Mouse (Mus musculus) embryonic facial prominence, embryonic 11.5 days (tissue): ENCODE data around the gene Mcu. TPM values are rescaled to one million over a fixed set of nuclear protein-coding genes. Genes with fewer than 3 reads are reported as not detected.

ENCODE experiments used
- ATAC-seq: fragments of 200-750 bp; cut with Nextera tagmentation; replicated peaks from 2 replicates; pipeline ENCODE4 v1.8.0; 2017; ENCODE audit warnings: low read depth; ENCODE audit not compliant: insufficient number of reproducible peaks, low FRiP score, low TSS enrichment
- DNase-seq: peaks from one replicate; pipeline ENCODE4 v3.0.0-alpha.2; 2015; ENCODE audit warnings: low spot score
- H3K27ac ChIP-seq: fragments of 300-500 bp; sonication (generic); replicated peaks from 2 replicates; pipeline ENCODE4 v1.5.1; 2014; ENCODE audit warnings: mild to moderate bottlenecking, low read depth, low read length, control low read depth
- H3K27me3 ChIP-seq: fragments of 300-500 bp; sonication (generic); 2 replicates; pipeline ENCODE4 v1.6.1; 2014; ENCODE audit warnings: mild to moderate bottlenecking, low read length, moderate library complexity, mixed read lengths; ENCODE audit not compliant: control insufficient read depth, insufficient read depth
- H3K36me3 ChIP-seq: fragments of 300-500 bp; sonication (generic); replicated peaks from 2 replicates; pipeline ENCODE4 v1.6.1; 2014; ENCODE audit warnings: low read depth, mild to moderate bottlenecking, low read length, moderate library complexity, mixed read lengths; ENCODE audit not compliant: control insufficient read depth, insufficient read depth
- H3K4me1 ChIP-seq: fragments of 300-500 bp; sonication (generic); 2 replicates; pipeline ENCODE4 v1.6.1; 2014; ENCODE audit warnings: low read length, mixed read lengths; ENCODE audit not compliant: control insufficient read depth, insufficient read depth
- H3K4me2 ChIP-seq: fragments of 300-500 bp; sonication (generic); 2 replicates; pipeline ENCODE4 v1.6.1; 2014; ENCODE audit warnings: low read depth, mild to moderate bottlenecking, control low read depth, low read length, moderate library complexity
- H3K4me3 ChIP-seq: fragments of 300-500 bp; sonication (generic); 2 replicates; pipeline ENCODE4 v1.5.1; 2014; ENCODE audit warnings: low read depth, low read length, control low read depth
- H3K9ac ChIP-seq: fragments of 300-500 bp; sonication (generic); replicated peaks from 2 replicates; pipeline ENCODE4 v1.6.1; 2014; ENCODE audit warnings: mild to moderate bottlenecking, control low read depth, low read length
- H3K9me3 ChIP-seq: fragments of 300-500 bp; sonication (generic); replicated peaks from 2 replicates; pipeline ENCODE4 v1.6.1; 2016; ENCODE audit warnings: mild to moderate bottlenecking, low read length, inconsistent platforms, mixed read lengths; ENCODE audit not compliant: control insufficient read depth
- WGBS: fragments of 180-500 bp; shearing (Covaris S2); extraction: QIAGEN DNeasy Blood & Tissue Kit; methylation state at CpG from one replicate; pipeline ENCODE4 v1.1.7; 2014; 5-methylcytosine and 5-hydroxymethylcytosine counted together
- polyA plus RNA-seq: library from polyadenylated mRNA; unstranded; fragments of >200 nt; fragmentation: Nextera tagmentation; extraction: Ambion mirVana; gene quantifications from 2 replicates; pipeline ENCODE4 v1.2.1, GENCODE M21; 2014

Mcu gene
- polyA plus RNA-seq, 1 experiment from 2014 or later, result 25.3 TPM

DNA sequence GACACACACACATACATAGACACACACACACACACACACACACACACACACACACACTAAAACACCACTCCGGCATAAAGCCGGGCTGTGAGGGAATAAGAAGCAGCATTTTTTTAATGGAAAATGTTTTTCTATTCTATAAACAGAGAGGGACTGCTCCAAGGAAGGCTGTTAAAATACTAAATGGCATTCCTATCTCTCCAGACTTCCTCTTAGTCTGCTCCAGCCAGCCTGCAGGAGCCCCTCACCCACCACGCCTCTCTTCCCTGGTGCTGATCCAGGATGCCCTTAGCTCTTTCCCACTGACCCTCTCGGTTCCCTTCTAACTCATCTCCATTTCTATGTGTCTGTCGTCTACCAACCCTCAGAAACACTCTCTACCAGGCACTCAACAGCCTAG is 44.5 kb downstream of the Mcu start:
- H3K4me3 ChIP-seq, result no peak overlapping the region
- WGBS, result 84% methylated on average over 5 of the region's 5 CpGs
- H3K27me3 ChIP-seq, result no peaks in the 10 kb centered on the region
- H3K4me1 ChIP-seq, result no peaks in the 10 kb centered on the region
- H3K36me3 ChIP-seq, result no peaks in the 10 kb centered on the region
- no peak for DNase-seq
- no peak overlapping the region for H3K4me2 ChIP-seq
- no peak for ATAC-seq
- H3K9me3 ChIP-seq, result no peaks in the 10 kb centered on the region
- H3K9ac ChIP-seq, result no peak overlapping the region
- no peak overlapping the region for H3K27ac ChIP-seq

DNA sequence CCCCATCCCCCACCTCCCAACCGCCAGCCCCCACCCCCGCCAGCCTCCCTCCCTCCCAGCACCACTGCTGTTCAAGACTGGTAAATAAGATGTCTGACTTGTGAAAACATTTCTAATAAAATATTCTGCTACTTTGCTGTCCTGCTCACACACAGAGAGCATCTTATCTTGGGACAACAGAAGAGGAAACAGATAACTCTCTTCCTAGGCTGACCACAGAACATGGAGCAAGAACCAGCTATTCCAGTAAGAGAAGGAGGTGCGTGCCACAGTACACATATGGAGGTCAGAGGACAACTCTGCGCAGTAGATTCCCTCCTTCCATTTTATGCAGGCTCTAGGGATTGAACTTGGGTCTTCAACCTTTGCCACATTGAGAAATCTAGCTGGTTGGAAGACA is 45.2 kb downstream of the Mcu start:
- H3K4me3 ChIP-seq, result no peak overlapping the region
- no peaks in the 10 kb centered on the region for H3K9me3 ChIP-seq
- no peaks in the 10 kb centered on the region for H3K36me3 ChIP-seq
- ATAC-seq, result no peak
- no peaks in the 10 kb centered on the region for H3K27me3 ChIP-seq
- DNase-seq, result no peak
- no peak overlapping the region for H3K27ac ChIP-seq
- no peaks in the 10 kb centered on the region for H3K4me1 ChIP-seq
- H3K4me2 ChIP-seq, result no peak overlapping the region
- no peak overlapping the region for H3K9ac ChIP-seq
- WGBS, result 89% methylated on average over 4 of the region's 4 CpGs

DNA sequence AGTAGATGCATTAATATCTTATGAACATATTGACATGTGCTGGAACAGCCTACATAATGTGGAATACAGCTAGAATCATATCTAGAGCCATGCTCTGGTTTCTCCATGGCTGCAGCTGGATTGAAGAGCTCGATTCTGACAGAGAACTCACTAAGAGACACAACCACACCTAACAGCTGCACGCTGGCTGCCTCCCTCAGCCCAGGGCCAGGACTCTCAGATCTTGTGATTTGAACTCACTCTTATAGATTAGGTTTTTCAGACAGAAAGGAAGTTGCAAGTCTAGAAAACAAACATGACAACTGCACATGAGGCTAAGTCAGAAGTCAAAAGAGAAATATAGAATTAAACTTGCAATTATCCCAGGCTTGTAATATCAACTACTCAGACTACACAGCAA is 45.7 kb downstream of the Mcu start:
- H3K9me3 ChIP-seq, result no peaks in the 10 kb centered on the region
- H3K4me3 ChIP-seq, result no peak overlapping the region
- no peaks in the 10 kb centered on the region for H3K27me3 ChIP-seq
- ATAC-seq, result no peak
- H3K36me3 ChIP-seq, result no peaks in the 10 kb centered on the region
- no peak overlapping the region for H3K27ac ChIP-seq
- 84% methylated on average over 2 of the region's 2 CpGs for WGBS
- H3K4me1 ChIP-seq, result no peaks in the 10 kb centered on the region
- DNase-seq, result no peak
- no peak overlapping the region for H3K9ac ChIP-seq
- no peak overlapping the region for H3K4me2 ChIP-seq

- 90% methylated on average over 6 of the region's 6 CpGs for WGBS
- H3K27ac ChIP-seq, result no peak overlapping the region
- no peaks in the 10 kb centered on the region for H3K9me3 ChIP-seq
- H3K4me1 ChIP-seq, result no peaks in the 10 kb centered on the region
- no peak for DNase-seq
- no peak for ATAC-seq
- H3K4me2 ChIP-seq, result no peak overlapping the region
- H3K36me3 ChIP-seq, result no peaks in the 10 kb centered on the region
- no peak overlapping the region for H3K9ac ChIP-seq
- no peaks in the 10 kb centered on the region for H3K27me3 ChIP-seq
- no peak overlapping the region for H3K4me3 ChIP-seq
These were observed 46.1 kb downstream of the Mcu start for GRCm38 (mm10) chr10:59570360-59570759.

GRCm38 (mm10) chr10:59569481-59569869 is 47.0 kb downstream of the Mcu start:
- Histone ChIP-seq H3K27me3 (no peaks in the 10 kb centered on the region), H3K36me3 (no peaks in the 10 kb centered on the region), H3K4me1 (no peaks in the 10 kb centered on the region), H3K4me3 (no peak overlapping the region), H3K9me3 (no peaks in the 10 kb centered on the region), H3K4me2 (no peak overlapping the region), H3K9ac (no peak overlapping the region), H3K27ac (no peak overlapping the region)
- ATAC-seq (no peak), DNase-seq (no peak)
- WGBS, result 87% methylated on average over 1 of the region's 1 CpGs

DNA sequence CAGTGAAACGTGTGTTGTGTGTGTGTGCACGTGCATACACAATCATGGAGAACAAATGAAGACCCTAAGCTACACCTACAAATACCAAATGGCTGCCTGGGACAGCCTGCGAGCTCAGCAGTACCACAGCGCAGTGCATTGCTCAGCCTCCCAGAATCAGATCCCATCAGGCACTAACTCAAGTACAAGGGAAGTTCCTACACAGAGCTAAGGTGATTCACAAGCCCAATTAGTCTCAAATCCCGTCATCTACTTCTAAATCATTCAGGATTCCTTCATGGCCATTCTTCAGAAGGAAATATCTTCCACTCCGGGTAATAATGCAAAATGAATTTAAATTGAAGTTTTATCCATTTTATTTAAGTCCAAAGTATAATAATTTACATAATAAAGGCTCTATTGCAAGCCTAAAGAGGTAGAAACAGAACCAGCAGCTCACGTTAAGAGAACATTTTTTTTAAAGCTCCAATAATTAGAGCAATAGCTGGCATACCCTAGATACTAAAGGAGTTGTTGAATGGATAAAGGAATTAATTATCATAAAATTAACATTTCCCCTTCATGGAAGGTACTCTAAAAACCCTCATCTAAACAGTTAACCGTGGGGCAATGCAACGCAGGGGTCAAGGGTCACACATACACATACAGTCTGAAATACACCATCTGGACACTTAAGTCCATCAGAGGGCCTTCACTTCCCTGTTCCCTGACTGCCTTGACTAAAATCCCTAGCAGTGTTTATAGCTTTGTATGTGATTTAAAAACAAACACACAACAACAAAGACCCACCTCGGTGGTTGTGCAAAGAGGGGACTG is 47.6 kb downstream of the Mcu start:
- no peak overlapping the region for H3K27ac ChIP-seq
- H3K9ac ChIP-seq, result no peak overlapping the region
- no peaks in the 10 kb centered on the region for H3K27me3 ChIP-seq
- H3K9me3 ChIP-seq, result no peaks in the 10 kb centered on the region
- H3K4me1 ChIP-seq, result no peaks in the 10 kb centered on the region
- DNase-seq (no peak), ATAC-seq (no peak)
- H3K36me3 ChIP-seq, result no peaks in the 10 kb centered on the region
- WGBS, result 78% methylated on average over 10 of the region's 10 CpGs
- no peak overlapping the region for H3K4me3 ChIP-seq
- H3K4me2 ChIP-seq, result no peak overlapping the region

DNA sequence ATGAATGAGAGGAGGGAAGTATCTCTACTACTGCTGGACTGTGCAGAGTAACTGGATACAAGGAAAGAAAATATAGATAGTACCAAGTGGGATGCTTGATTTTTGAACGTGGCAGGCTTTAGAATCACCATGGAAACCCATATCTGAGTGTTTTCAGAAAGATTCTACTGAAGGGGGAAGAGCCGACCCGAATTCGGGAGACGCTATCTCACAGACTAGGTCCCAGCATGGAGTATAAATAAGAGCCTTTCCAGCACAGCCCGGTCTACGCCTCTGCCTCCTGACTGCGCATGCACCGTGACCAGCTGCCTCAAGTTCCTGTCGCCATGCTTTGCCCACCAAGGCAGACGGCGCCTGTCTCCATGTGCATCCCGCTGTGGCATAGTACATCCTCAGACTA is 49.5 kb downstream of the Mcu start:
- no peak overlapping the region for H3K9ac ChIP-seq
- no peak overlapping the region for H3K27ac ChIP-seq
- no peaks in the 10 kb centered on the region for H3K36me3 ChIP-seq

DNA sequence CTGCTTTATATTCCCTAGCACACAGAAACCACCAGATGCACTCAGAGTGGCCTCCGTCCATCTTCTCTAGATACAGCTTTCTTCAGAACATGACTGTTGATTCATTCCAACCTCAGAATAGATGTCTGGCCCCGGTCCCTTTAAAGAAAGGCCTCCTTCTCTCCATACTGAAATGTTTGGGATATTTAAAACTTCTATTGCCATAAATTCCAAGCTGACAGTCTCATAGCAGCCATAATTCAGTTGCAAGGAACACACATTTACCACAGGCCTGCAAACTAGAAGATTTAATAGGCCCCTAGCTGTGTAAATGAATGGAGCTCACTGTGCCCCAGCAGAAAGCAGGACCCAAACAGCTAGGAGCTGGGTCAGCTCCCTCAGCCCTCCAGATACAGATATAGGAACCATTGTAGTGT is 50.5 kb downstream of the Mcu start:
- no peak overlapping the region for H3K4me3 ChIP-seq
- no peak overlapping the region for H3K9ac ChIP-seq
- DNase-seq (no peak), ATAC-seq (no peak)
- no peaks in the 10 kb centered on the region for H3K27me3 ChIP-seq
- no peaks in the 10 kb centered on the region for H3K36me3 ChIP-seq
- H3K27ac ChIP-seq, result no peak overlapping the region
- H3K4me1 ChIP-seq, result no peaks in the 10 kb centered on the region
- H3K4me2 ChIP-seq, result no peak overlapping the region
- H3K9me3 ChIP-seq, result no peaks in the 10 kb centered on the region
- WGBS, result 71% methylated on average over 2 of the region's 2 CpGs

More for the DNA sequence above, 49.5 kb downstream of the Mcu start:
- WGBS, result 94% methylated on average over 13 of the region's 13 CpGs
- no peak overlapping the region for H3K4me3 ChIP-seq
- DNase-seq (no peak), ATAC-seq (no peak)
- H3K27me3 ChIP-seq, result no peaks in the 10 kb centered on the region
- H3K9me3 ChIP-seq, result no peaks in the 10 kb centered on the region
- H3K4me2 ChIP-seq, result no peak overlapping the region
- H3K4me1 ChIP-seq, result no peaks in the 10 kb centered on the region
